Mouse (Mus musculus) kidney, adult 10 weeks (tissue): ENCODE results near the gene Srrt. TPM values are rescaled to one million over a fixed set of nuclear protein-coding genes. Genes with fewer than 3 reads are reported as not detected.

ENCODE experiments used
- polyA plus RNA-seq: library from polyadenylated mRNA; stranded (reverse); fragments of 350-450 nt; fragmentation: Illumina TruSeq; extraction: RNeasy Lipid Tissue Mini Kit (QIAGEN cat#74804); gene quantifications from one replicate; pipeline ENCODE4 v1.2.3, GENCODE M21; 2014; ENCODE audit warnings: low read depth, low replicate concordance

Srrt gene
- polyA plus RNA-seq, result 11.8 TPM

GRCm38 (mm10) chr5:137307071-137307912 is at the start of gene Srrt:
TSS of gene Srrt (minus strand) at chr5:137307674.

DNA sequence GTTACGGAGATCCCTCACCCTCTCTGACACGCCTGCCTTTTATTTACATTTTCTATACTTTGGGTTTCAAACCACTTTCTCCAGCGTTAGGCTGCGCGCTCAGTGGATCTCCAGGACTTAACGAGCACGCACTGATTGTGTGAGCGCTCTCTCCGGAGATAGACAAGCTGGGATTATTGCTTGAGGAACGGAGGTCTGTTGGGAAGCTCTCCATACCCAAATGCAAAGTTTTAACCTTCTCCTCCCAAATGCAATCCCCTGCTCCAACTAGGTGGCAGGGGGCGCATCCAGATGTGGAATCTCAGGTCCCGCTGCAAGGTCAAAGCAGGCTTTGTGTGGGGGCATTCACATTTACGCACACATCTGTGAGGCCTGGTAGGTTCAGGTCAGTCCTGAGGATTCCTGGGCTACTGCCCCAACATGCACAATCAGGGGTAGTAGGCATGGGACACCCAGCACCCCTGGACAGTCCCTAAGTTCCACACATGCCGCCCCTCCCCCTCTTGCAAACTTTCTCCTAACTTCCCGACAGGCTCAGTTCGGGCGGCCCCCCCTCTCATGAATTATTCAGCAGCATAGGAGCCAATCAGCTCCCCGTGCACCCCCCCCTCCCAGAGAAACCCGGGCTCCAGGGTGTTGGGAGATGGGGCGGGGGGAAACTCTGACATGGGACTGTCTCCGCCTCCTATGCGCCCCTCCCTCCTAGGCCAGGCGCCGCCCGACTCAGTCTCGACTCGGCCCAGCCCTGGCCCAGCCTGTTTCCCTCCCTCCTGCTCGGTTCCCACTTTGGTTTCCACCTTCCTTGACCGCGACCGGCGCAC is 42.1 kb upstream of the Srrt start, which contains the start of gene Ephb4:
Ephb4 (plus strand) TSS at position 726 of the 821 bp plus-strand sequence.

DNA sequence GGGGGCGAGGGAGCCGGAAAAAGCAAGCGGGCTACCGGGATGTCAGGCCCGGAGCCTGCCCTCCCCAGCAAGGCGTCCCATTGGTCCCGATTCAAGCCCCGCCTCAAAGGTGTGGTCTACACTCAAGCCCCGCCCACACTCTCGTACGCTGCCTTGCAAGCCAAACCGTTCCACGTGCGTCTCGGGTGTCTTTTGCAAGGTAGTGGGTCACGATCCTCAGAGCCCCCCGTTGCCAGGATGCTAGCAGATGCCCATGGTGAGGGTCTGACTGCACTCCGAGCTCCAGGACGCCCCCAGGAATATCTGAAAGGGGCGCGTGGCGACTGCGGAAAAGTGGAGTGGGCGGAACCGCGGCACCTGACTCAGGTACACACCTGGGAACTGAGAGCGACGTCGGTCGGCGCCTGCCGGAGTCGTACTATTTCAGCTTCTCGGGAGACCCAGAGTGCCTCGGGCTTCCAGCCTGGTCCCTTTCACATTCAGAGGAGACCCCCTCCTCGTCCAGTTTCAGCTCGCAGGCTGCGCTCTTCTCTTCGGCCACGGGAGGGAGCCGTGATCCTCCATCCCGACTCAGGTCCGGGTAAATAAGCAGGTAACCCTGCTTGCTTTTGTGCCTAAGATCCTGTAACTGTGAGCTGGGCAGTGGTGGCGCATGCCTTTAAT is 26.2 kb upstream of the Srrt start, which contains the start of gene Slc12a9:
Slc12a9 (minus strand) TSS at position 86 of the 663 bp plus-strand sequence.

DNA sequence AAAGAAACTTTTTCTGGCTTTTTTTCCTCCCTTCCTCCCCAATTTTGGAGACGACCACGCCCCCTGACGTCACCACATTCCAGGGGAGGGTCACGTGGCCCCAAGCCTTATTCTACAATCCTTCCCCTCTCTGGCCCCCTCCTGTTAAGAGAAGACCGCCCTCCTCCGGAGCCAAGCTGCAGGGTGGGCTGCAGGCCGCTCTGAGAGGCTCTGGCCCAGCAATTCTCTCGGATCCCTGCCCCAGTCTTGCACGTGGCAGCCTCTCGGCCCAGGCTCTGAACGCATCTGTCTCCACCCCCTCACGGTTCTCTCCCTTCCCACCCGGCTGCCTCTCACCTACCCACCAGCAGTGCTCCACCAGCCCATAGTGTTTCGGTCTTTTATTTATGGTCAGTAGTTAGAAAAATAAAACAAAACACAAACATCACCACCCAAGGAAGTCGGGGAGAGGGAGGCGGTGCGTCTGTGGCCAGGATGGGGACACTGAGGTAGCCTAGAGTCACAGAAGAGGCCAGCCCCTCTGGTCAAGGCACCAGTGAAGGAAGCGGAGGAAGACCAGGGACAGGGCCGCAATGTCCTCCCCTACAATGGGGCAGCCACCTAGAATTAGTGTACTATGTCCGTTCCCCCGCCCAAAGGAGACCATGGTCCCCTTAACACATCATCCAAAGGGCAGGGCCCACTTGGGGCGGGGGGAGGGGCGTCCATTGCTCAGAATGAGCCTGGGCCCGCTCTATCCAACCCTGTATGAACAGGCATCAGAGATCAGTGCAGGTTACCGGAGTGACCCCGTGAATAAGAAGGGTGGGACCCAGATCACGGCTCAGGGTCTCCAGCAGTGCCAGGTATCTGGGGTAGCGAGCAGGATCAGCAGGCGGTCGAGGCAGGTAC is 7.0 kb upstream of the Srrt start, which contains the start of gene Trip6:
Trip6 (minus strand) TSS at position 212 of the 891 bp plus-strand sequence.

GRCm38 (mm10) chr5:137293839-137294743 is 13.4 kb downstream of the Srrt start, which contains the start of gene Ufsp1:
TSS of gene Ufsp1 (plus strand) at chr5:137294629.

GRCm38 (mm10) chr5:137287032-137287952 is 20.2 kb downstream of the Srrt start, which contains the start of gene Ache:
TSS of gene Ache (plus strand) at chr5:137287519.

Other genes starting within 250 kb of the Srrt start
- gene Serpine1, start 235.4 kb downstream of the Srrt start, polyA plus RNA-seq, result 1.3 TPM
- 15.4 TPM for gene Trim56, start 191.5 kb downstream of the Srrt start, polyA plus RNA-seq
- gene Muc3, start 158.4 kb downstream of the Srrt start, polyA plus RNA-seq, result not detected
- not detected for gene Muc3a, start 95.3 kb downstream of the Srrt start, polyA plus RNA-seq
- gene Ache, start 20.2 kb downstream of the Srrt start, polyA plus RNA-seq, result 0.44 TPM
- gene Ufsp1, start 13.0 kb downstream of the Srrt start, polyA plus RNA-seq, result 2.3 TPM
- 0.20 TPM for gene Trip6, start 6.7 kb upstream of the Srrt start, polyA plus RNA-seq
- gene Slc12a9, start 25.9 kb upstream of the Srrt start, polyA plus RNA-seq, result 0.73 TPM
- gene Ephb4, start 42.4 kb upstream of the Srrt start, polyA plus RNA-seq, result 6.5 TPM
- not detected for gene Zan, start 169.4 kb upstream of the Srrt start, polyA plus RNA-seq
- gene Pop7, start 194.8 kb upstream of the Srrt start, polyA plus RNA-seq, result not detected
- gene Gigyf1, start 210.9 kb upstream of the Srrt start, polyA plus RNA-seq, result 1.5 TPM
- gene Epo, start 225.6 kb upstream of the Srrt start, polyA plus RNA-seq, result not detected
- 1.4 TPM for gene Gnb2, start 225.8 kb upstream of the Srrt start, polyA plus RNA-seq
- gene Actl6b, start 245.8 kb upstream of the Srrt start, polyA plus RNA-seq, result not detected